Mouse (Mus musculus): ENCODE results near the gene Sh3pxd2a. TPM values are rescaled to one million over a fixed set of nuclear protein-coding genes. Genes with fewer than 3 reads are reported as not detected.

The Sh3pxd2a gene
- total and polyA plus RNA-seq, 3 experiments, result 3.9 to 11.3 TPM; not detected in 1

DNA sequence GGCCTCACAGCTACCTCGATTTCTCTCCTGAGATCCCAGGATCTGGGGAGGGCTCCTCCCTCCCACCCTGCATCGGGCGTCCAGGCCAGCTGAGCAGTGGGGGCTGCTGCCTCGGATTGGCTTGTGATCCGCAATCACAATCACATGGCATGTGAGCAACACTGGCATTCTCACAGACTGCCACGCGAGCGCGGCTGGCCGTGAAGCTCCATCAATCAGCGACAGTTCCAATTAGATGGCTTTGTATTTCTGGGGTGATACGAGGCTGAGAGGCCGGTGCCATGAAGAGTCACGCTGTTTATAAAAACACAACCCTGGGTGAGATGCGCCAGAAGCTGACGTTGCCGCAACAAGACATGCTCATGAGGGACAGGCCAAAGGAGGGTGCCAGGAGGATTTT is 129.5 kb downstream of the Sh3pxd2a start:
- TF ChIP-seq POLR2AphosphoS5 (IDR thresholded peaks at IDR 0.05; ENCODE audit: borderline replicate concordance, low read depth, low read length) (no peak), KAT2A (conservative IDR thresholded peaks at IDR 0.05; ENCODE audit: low read depth, low read length) (no peak), CTCF (IDR thresholded peaks at IDR 0.05 in 2 of 3, conservative IDR thresholded peaks at IDR 0.05 in 1 of 3; ENCODE audit: control insufficient read depth in 1 of 3, insufficient read depth in 1 of 3, low read depth in 2 of 3, low read length in 3 of 3, poor library complexity in 1 of 3, severe bottlenecking in 1 of 3) (no peak), MXI1 (IDR thresholded peaks at IDR 0.05; ENCODE audit: low read depth, low read length) (no peak), USF1 (IDR thresholded peaks at IDR 0.05; ENCODE audit: low read depth, low read length) (no peak), BHLHE40 (IDR thresholded peaks at IDR 0.05; ENCODE audit: borderline replicate concordance, low read depth, low read length) (no peak)
- no peaks in the 10 kb centered on the region for H3K27me3 ChIP-seq (ENCODE audit: control insufficient read depth in 1 of 2, insufficient read depth in 2 of 2, low read length in 2 of 2)
- no peak overlapping the region for H3K27ac ChIP-seq (ENCODE audit: control insufficient read depth, low read depth, low read length)
- H3K4me1 ChIP-seq (ENCODE audit: control insufficient read depth in 1 of 2, insufficient read depth in 2 of 2, low read length in 2 of 2), result no peaks in the 10 kb centered on the region
- no peak overlapping the region for H3K9ac ChIP-seq (ENCODE audit: control insufficient read depth, low read depth, low read length, poor library complexity, severe bottlenecking)
- no peaks in the 10 kb centered on the region for H3K79me2 ChIP-seq (ENCODE audit: control insufficient read depth, insufficient read depth, low read length, poor library complexity)
- H3K9me3 ChIP-seq (replicated peaks; ENCODE audit: insufficient read depth, low read length), result no peaks in the 10 kb centered on the region
- H3K4me3 ChIP-seq (ENCODE audit: control insufficient read depth in 1 of 2, insufficient read depth in 1 of 2, low read depth in 2 of 2, low read length in 2 of 2), result no peak overlapping the region
- no peak for DNase-seq (ENCODE audit: low read depth, low spot score)
- H3K36me3 ChIP-seq (ENCODE audit: control insufficient read depth in 1 of 2, insufficient read depth in 2 of 2, low read length in 2 of 2), result no peaks in the 10 kb centered on the region

DNA sequence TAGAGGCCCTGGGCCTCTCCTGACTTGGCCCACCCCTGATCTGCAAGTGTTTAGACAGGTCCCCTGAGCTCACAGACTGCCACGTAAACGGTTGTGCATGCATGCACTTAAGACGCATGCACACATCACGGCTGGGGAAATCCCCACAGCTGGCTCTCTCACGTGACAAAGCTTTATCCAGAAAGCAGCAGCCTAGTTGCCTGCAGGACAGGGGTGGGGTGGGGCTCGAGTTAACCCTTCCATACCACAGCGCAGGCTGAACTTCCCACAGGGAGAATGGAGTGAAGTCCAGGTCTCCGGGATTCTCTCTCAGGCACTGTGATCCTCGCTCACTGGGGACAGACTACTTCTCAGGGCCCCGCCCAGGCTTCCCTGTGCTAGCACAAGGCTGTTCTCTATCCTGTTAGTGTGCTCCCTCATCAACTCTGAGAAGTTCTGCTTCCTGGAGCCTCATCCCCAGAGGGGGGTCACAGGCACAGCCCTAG is 133.4 kb downstream of the Sh3pxd2a start:
- no peaks in the 10 kb centered on the region for H3K27me3 ChIP-seq (ENCODE audit: control insufficient read depth in 1 of 2, insufficient read depth in 2 of 2, low read length in 2 of 2)
- H3K79me2 ChIP-seq (ENCODE audit: control insufficient read depth, insufficient read depth, low read length, poor library complexity), result no peaks in the 10 kb centered on the region
- H3K9me3 ChIP-seq (replicated peaks; ENCODE audit: insufficient read depth, low read length), result no peaks in the 10 kb centered on the region
- H3K4me3 ChIP-seq (ENCODE audit: control insufficient read depth in 1 of 2, insufficient read depth in 1 of 2, low read depth in 2 of 2, low read length in 2 of 2), result no peak overlapping the region
- no peak for DNase-seq (ENCODE audit: low read depth, low spot score)
- no peak overlapping the region for H3K27ac ChIP-seq (ENCODE audit: control insufficient read depth, low read depth, low read length)
- H3K9ac ChIP-seq (ENCODE audit: control insufficient read depth, low read depth, low read length, poor library complexity, severe bottlenecking), result no peak overlapping the region
- no peaks in the 10 kb centered on the region for H3K4me1 ChIP-seq (ENCODE audit: control insufficient read depth in 1 of 2, insufficient read depth in 2 of 2, low read length in 2 of 2)
- no peaks in the 10 kb centered on the region for H3K36me3 ChIP-seq (ENCODE audit: control insufficient read depth in 1 of 2, insufficient read depth in 2 of 2, low read length in 2 of 2)
- TF ChIP-seq BHLHE40 (IDR thresholded peaks at IDR 0.05; ENCODE audit: borderline replicate concordance, low read depth, low read length) (peak; percentile 43; the same call in 1 of the 2 replicates), USF1 (IDR thresholded peaks at IDR 0.05; ENCODE audit: low read depth, low read length) (peak; percentile 43; the same call in 1 of the 2 replicates), GABPA (IDR thresholded peaks at IDR 0.05; ENCODE audit: low read depth, low read length) (no peak), ZC3H11A (IDR thresholded peaks at IDR 0.05; ENCODE audit: low read depth, low read length) (no peak)

- Histone ChIP-seq H3K4me3 (ENCODE audit: control insufficient read depth in 1 of 2, insufficient read depth in 1 of 2, low read depth in 2 of 2, low read length in 2 of 2) (no peak overlapping the region), H3K9me3 (replicated peaks; ENCODE audit: insufficient read depth, low read length) (no peaks in the 10 kb centered on the region), H3K36me3 (ENCODE audit: control insufficient read depth in 1 of 2, insufficient read depth in 2 of 2, low read length in 2 of 2) (no peaks in the 10 kb centered on the region), H3K27ac (ENCODE audit: control insufficient read depth, low read depth, low read length) (no peak overlapping the region), H3K9ac (ENCODE audit: control insufficient read depth, low read depth, low read length, poor library complexity, severe bottlenecking) (no peak overlapping the region), H3K4me1 (ENCODE audit: control insufficient read depth in 1 of 2, insufficient read depth in 2 of 2, low read length in 2 of 2) (no peaks in the 10 kb centered on the region), H3K27me3 (ENCODE audit: control insufficient read depth in 1 of 2, insufficient read depth in 2 of 2, low read length in 2 of 2) (no peaks in the 10 kb centered on the region), H3K79me2 (ENCODE audit: control insufficient read depth, insufficient read depth, low read length, poor library complexity) (no peaks in the 10 kb centered on the region)
- no peak for DNase-seq (ENCODE audit: low read depth, low spot score)
- TF ChIP-seq ZKSCAN1 (IDR thresholded peaks at IDR 0.05; ENCODE audit: low read depth, low read length), result no peak
- TF ChIP-seq USF1 (IDR thresholded peaks at IDR 0.05; ENCODE audit: low read depth, low read length), result peak; percentile 45; the same call in 1 of the 2 replicates
Observed at GRCm38 (mm10) chr19:47329102-47329501, 135.1 kb downstream of the Sh3pxd2a start.
